Mouse (Mus musculus) adrenal gland, adult 18-20 months (tissue): ENCODE measurements around the gene Nthl1. TPM values are rescaled to one million over a fixed set of nuclear protein-coding genes. Genes with fewer than 3 reads are reported as not detected.

Experiments
- DNase-seq, 2 experiments: peaks; one replicate each; pipeline ENCODE4 v3.0.0; 2021 to 2022; ENCODE audit warnings: low spot score in 2 of 2
- long read RNA-seq, 2 experiments: library from polyadenylated mRNA; stranded (forward); transcript quantifications; one replicate each; pipeline ENCODE4 v2.0.0; 2021
- total RNA-seq, 2 experiments: library from RNA; stranded (reverse); gene quantifications; 1 replicate in 1 of 2; 2 replicates in 1 of 2; pipeline ENCODE4 v1.2.3; 2021

The Nthl1 gene
- 1 to 10 TPM; 7.3 to 8.0 TPM for total RNA-seq
- long read RNA-seq, experiment 1, partial matches to known transcripts = 1 of 4 reads
- long read RNA-seq, experiment 1, other reads (novel, unspliced or antisense) = 1 of 4 reads
- long read RNA-seq, experiment 2, transcript Nthl1-201 (6 exons, 1,079 nt) = major isoform, 7 of 9 reads
- long read RNA-seq, experiment 2, partial matches to known transcripts = 1 of 9 reads
- long read RNA-seq, experiment 2, other reads (novel, unspliced or antisense) = 1 of 9 reads

DNA sequence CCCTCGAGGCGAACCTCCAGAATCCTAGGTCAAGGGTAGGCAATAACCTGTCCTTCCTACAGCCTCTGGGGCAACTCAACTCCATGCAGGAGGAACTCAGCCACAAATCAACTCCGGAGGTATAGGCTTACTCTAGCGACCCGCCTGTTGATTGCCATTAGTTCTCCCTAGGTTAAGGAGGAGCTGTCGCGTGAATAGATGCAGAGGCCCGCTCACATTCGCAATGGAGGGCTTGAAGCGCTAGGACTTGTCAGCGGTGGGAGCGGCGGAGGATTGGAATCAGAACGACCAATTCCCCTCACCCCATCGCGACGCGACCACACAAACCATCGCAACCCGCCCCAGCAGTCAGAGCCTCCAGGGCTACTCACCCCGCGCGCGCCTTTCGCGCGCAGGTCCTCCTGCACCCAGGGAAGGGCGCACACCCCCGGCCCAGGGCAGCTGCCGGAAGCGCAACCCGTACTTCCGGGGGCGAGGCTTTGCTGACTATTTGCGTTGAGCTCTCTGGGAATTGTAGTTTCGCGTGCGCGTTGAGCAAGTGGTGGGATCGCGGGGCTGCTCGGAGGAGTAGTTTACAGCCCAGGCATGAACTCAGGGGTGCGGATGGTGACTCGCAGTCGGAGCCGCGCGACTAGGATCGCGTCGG, at the start of gene Nthl1, which contains the start of gene Tsc2:
Gene Nthl1 (plus strand): TSS at position 514 of the 646 bp plus-strand sequence.
Gene Tsc2 (minus strand): TSS at position 464 of the 646 bp plus-strand sequence.
- DNase-seq = peak; percentile 76 to 84

DNA sequence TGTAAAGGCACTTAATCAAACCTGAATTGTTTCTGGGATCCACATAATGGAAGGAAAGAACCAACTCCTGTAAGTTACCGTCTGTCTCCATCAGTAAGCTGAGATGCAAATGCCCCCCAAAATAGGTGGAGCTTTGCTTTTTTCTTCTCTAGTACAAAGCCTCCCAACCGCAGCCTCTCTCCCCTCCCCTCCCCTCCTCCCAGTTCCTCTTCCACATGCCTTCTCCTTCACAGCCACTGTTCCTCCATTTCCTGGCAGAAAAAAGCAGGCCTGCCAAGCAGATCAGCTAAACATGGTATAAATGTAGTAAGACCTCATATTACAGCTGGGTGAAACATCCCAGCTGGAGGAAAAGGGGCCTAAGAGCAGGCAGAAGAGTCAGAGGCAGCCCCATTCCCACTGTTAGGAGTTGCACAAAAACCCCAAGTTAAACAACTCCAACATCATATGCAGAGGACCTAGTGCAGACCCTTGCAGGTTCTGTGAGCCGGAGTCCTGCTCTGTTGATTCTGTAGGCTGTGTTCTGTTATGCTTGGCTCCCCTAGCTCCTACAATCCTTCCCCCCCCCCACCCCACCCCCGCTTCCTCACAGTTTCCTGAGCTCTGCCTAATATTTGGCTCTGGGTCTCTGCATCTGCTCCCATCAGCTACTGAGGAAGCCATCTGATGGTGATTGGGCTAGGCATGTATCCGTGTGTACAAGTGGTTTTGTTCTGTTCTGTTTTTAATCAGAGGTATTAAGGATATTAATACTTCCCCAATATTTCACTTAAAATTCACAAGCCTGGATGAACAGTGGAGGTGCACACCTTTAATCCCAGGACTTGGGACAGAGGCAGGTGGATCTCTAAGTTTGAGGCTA, 48.6 kb upstream of the Nthl1 start:
- DNase-seq = no peak

DNA sequence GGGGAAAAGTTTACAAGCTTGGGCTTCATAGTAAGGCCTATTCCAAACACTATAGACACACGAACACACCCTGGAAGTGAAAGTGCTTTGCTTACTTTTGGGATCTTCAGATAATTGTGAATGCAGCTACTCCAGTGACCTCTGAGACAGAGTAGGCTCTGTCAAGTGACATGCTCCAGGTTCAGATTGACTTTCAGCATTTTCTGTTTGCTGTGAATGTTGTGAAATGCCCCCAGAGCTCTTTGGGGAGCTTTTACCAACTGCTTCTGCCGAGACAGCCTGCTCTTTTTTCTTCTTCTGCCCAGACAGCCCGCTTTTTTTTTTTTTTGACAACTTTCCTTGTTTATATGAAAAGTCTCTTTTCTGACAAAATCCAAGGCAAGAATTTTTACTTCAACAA, 48.0 kb upstream of the Nthl1 start:
- no peak for DNase-seq

DNA sequence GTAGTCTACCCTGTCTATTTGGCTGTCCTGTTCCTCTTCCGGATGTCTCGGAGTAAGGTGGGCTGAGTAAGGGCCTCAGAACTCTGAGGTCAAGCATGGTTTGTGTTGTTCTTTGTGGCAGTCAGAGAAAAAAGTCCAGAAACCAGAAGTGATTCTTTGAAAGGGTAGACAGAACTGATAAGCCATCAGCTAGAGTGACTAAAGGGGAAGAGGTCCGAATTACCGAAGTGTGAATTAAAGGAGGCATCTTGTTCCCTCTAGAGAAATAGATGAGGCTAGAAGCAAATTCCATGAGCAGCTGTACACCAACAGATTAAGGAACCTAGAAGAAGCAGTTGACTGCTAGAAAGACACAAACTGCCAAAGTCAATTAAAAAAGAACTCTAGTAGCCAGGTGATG, 45.9 kb upstream of the Nthl1 start:
- DNase-seq = no peak

DNA sequence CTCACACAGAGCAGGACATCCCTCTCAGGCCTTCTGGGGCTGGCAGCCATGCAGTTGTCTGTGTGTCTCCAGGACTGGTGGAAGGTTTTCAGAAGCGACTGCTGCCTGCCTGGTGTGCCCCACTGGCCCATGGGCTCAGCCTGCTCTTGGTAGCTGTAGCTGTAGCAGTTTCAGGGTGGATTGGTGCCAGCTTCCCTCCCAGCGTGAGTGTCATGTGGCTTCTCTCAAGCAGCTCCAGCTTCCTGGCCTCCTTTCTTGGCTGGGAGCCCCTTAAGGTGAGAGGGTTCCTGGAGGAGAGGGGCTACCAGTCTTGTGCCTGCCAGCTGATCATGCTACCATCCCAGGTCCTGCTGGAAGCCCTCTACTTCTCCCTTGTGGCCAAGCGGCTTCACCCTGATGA, 41.5 kb upstream of the Nthl1 start:
- no peak for DNase-seq

DNA sequence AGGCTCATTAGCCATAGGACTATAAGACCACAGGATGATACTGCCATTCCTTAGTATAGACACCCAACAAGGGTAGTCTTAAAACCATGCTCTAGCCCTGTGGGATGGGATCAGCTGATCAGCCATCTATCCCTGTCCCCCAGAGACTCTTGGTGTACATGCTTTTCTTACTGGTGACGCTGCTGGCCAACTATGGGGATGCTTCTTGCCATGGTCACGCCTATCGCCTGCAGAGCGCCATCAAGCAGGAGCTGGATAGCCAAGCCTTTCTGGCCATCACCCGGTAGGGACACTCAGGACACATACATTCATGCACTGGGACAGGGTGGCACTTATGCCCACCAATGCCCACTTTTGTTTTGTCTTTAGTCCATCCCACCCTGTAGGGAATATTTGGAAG, 40.8 kb upstream of the Nthl1 start:
- DNase-seq = no peak

DNA sequence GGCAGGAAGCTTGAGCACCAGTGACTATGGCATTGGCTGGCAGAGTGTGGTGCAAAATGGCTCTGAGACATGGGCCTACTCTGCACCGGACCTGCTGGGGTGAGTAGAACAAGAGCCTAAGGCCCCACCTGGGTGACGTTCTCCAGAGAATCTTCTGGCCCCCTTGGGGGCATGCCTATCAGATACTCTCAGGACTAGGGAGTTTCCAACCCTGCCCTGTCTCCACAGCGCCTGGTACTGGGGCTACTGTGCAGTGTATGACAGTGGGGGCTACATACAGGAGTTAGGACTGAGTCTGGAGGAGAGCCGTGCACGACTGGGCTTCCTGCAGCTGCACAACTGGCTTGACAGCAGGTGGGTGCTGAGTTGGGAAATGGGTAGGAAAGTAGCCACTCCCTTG, 39.2 kb upstream of the Nthl1 start:
- DNase-seq = no peak

DNA sequence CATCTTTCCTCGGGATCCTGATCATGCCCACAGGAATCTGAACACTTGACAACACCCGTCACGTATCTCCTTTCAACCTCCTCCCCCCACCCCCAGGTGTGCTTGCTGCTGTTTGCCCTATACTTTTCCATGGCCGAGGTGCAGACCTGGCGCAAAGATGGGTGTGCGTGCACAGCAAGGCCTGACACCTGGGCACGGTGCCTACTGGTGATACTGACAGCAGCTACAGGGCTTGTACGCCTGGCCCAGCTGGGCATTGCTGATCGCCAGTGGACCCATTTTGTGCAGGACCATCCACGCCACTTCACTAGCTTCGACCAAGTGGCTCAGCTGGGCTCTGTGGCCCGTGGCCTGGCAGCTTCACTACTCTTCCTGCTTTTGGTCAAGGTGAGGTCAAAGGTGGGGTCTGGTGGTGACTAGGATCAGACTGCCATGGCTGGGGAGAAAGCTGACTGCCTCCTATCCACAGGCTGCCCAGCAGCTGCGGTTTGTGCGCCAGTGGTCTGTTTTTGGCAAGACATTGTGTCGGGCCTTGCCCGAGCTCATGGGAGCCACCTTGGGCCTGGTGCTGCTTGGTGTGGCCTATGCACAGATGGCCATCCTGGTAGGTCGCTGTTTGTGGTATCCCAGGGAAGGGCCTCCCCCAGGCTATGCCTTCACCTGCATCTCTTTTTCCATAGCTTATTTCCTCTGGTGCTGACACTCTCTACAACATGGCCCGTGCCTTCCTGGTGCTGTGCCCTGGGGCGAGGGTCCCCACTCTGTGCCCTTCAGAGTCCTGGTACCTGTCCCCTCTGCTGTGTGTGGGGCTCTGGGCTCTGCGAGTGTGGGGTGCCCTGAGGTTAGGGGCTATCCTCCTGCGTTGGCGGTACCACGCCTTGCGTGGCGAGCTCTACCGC, 38.2 kb upstream of the Nthl1 start:
- DNase-seq = no peak

DNA sequence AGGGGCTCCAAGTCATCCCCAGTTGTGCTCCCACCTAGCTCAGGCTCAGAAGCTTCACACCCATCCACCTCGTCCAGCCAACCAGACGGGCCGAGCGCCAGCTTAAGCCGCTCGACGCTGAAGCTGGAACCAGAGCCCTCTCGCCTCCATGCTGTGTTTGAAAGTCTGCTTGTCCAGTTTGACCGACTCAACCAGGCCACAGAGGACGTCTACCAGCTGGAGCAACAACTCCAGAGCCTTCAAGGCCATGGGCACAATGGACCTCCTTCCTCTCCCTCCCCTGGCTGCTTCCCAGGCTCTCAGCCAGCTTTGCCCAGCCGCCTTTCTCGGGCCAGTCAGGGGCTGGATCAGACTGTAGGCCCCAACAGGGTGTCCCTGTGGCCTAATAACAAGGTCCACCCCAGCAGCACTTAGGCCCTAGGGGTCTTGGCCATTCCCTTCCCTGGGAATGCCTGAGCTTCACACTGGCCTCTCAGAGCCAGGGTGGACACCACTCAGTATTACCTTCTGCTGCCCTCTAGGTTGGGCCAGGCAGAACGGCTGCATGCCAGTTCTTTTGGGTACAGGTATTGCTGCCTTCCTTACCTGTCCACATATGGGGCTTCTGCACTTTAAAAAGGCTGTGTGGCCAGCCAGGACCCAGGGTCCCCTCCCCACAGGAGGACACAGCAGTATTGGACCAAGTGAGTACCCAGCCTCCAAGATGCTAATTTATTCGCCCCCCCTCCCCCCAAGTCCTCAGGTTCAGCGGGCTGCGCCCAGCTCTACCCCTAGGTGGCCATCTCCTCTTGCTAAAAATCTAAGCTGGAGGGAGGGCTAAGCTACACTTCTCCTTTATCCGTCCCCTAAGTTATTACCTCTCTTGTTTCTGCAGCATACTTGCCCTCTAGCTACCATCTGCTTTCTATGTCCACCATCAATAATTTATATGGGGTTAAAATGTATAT, 37.1 kb upstream of the Nthl1 start:
- no peak for DNase-seq

DNA sequence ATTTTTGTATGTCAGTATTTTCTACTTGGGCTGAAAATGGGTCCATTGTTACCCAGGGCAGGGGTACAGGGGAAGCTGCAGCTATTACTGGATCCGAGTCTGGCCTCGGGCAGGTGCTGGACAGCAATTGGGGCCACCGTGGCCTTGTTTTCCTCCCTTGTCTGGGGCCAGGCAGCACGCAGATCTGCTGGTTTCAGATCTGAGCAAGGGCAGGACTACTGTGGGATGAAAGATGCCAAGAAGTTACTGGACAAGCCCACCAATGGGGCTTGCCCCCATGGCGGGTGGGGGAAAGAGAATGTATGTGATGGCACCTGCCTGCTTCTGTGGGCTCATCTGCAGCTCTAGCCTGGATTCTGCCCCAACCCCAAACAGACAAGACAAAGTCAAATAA, 36.4 kb upstream of the Nthl1 start:
- DNase-seq = no peak

DNA sequence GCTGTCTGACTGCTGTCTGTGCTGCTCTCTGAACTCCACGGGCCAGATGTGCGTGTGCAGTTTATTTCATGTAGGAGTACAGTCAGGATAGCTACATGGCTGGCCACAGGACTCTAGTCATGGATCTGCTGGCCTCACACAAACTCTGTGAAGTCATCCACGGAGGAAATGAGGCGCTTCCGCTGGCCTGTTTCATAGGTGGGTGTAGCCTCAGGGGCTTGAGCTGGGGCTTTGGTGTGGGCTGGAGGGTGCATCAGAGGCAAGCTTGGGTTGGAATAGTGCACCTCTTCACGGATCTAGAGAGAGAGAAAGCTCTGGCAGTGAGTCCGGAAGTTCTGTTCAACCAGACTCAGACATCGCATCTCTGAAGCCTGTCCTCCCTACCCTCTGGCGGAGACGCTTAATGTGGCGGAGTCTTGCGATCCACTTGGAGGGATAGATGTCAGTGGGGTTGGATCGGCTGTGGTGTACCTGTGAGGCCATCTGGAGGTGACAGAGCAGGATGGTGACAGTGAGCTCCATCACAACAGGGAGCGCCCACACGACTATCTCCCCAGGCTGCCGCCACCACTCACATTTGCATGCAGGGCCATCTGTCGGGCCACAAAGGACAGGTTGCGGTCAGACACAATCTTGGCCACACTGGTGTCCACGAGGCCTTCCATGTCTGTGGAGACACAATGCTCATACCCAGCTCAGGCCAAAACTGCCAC, 35.9 kb upstream of the Nthl1 start:
- DNase-seq = no peak

DNA sequence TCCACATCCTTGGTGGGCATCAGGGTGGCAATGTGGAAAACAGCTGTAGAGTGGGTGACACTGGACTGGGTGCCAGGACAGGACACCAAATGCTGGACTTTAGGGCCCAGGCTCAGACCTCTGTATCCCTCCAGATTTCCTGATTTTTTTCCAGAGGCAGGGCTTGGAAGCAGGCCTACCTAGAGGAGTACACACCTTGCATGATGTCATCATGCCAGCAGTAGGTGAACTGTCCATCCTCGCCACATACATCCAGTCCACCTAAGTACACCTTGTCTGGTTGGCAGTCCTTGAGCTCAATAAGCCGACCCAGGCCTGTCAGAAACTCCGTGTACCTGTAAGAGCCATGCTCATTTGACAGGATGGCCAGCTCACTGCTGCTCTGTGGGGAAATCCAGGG, 34.5 kb upstream of the Nthl1 start:
- DNase-seq = no peak

DNA sequence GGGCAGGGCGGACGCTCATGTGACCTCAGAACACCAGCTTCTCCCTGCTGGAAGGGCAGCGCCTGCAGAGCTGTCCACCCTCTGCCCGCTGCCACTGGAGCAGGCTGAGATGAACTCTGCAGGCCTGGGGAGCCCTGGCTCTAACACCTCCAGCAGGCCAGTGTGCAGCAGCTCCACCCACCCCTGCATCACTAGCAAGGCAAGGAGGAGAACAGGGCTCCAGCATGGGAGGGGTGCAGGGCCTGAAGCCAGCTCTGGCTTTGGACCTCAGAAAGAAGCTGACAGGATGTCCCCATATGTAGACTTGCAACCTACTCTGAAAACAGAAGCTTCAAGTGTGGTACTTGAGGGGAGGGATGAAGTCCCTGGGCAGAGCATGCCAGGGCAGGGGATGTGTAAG, 32.0 kb upstream of the Nthl1 start:
- no peak for DNase-seq

DNA sequence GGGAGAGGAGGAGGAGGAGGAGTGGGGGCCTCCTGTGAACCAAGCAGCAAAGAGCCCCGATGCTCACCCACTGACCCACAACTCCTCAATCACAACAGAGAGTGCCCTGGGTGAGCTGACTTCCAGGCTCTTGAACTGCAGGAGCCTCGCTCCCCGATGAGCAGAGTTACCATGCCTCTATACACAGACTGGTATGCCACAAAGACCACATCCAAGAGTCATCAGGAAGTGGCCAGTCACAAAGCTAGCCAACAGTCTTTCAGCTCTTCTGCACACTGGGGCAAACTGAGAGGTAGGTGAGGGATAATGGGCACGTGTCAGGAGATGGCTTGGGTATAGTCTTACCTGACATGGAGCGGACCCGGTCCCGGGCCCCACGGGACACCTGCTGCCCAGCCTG, 28.5 kb upstream of the Nthl1 start:
- no peak for DNase-seq

DNA sequence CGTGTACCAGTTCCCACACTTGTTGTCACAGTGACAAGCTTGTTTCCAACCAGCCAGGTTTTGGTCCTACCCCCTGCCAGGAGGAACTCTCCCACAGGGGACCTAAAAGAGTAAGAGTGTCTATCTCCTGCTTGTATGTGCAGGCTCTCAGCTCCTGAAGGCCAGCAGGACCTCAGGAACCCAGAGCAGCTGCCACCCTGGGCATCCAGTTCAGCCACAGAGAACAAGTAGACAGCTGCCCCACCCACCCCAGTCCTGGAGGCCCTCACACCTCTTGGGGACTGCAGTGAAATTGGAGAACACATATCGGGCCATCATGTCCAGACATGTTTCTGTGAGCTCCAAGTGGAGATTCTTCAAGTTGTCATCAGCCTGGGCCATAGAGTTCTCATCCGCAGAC, 27.9 kb upstream of the Nthl1 start:
- DNase-seq = no peak

DNA sequence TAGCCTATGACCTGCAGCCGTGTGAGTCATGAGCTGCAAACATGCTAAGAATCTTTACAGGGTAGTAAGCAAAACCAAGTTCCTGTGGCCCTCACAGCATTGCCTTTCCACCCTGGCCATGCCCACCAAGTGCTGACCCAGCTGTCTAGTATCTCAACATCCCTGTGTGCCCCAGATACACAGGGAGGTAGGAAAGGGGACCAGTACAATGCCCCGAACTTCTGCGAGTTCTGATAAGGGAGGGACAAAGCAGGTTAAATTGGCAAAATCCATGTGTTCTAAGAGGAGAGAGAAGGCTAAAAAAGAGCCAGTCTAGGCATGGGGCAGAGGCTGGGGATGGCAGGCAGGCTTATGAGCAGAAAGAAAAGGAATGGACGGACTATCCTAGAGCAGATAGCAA, 24.1 kb upstream of the Nthl1 start:
- no peak for DNase-seq

DNA sequence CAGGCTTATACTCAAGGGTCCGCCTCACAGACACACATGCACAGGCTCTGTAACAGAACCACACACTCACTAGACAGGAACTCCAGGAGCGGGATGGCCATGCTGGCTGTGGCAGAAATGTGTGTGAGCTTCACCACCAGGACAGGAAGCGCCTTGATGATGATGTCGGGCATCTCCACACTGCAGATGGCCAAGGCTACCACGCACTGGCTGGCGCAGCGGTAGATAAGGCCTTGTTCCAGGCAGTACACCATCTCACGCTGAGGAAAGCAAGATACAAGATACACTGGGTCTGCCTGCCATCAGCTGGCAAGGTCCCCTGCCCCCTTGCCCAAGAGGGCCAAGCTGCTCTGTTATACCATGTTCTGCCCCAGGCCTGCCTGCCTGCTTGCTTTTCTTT, 23.6 kb upstream of the Nthl1 start:
- DNase-seq = no peak

DNA sequence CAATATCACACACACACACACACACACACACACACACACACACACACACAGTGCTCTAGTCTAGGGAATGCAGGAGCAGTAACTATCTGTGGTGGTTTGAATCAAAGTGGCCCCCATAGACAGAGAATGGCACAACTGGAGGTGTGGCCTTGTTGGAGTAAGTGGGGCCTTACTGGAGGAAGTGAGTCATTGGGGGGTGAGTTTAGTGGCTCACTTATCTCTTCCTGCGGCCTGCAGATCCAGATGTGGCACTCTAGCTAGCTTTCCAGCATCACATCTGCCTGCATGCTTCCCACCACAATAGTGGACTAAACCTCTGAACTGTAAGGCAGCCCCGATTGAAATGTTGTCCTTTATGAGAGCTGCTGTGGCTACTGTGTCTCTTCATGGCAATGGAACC, 21.8 kb upstream of the Nthl1 start:
- no peak for DNase-seq

DNA sequence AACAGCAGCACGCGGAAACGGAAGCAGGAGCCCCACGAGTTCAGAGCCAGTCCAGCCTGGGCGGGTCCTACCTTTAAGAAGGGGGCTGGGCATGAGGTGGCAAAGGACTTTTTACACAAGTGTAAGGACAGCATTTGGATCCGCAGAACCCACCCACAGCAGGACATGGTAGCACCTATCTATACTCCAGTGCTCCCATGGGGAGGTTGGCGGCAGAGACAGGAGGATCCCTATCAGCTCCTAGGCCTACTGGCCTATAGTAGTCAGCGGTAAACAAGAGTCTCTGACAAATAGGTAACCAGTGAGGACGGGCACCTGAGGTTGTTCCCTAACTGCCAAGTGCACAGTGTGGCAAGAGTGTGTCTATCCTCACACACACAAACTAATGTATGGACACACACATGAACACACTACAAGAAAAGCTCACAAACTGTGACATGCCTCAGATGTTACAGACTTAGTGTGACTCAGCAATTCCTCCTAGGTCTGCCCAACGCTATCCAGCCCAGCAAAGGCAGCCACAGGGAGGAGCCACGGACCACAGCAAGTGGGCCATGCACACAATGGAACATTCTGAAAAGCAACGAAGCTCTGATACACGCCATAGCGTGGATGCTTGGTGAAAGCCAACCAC, 14.8 kb upstream of the Nthl1 start:
- no peak for DNase-seq
